Mouse (Mus musculus) olfactory bulb, adult 2 months (tissue): ENCODE results near the gene Megf11. TPM values are rescaled to one million over a fixed set of nuclear protein-coding genes. Genes with fewer than 3 reads are reported as not detected.

Source experiments
- H3K27ac ChIP-seq: fragments of 200-500 bp; 2 replicates; pipeline ENCODE4 v1.5.1; 2012; ENCODE audit warnings: low read depth, low read length; ENCODE audit not compliant: insufficient read depth
- H3K4me1 ChIP-seq: fragments of 200-500 bp; 2 replicates; pipeline ENCODE4 v1.6.1; 2012; ENCODE audit warnings: low read length; ENCODE audit not compliant: control insufficient read depth, insufficient read depth
- H3K4me3 ChIP-seq: fragments of 200-500 bp; 2 replicates; pipeline ENCODE4 v1.5.1; 2012; ENCODE audit warnings: mild to moderate bottlenecking, low read depth, low read length, moderate library complexity; ENCODE audit not compliant: insufficient read depth
- CTCF ChIP-seq: fragments of 200-500 bp; IDR thresholded peaks from 2 replicates; pipeline ENCODE4 v1.5.1; 2012; ENCODE audit warnings: low read depth, mild to moderate bottlenecking, low read length, moderate library complexity; ENCODE audit not compliant: insufficient read depth
- POLR2A ChIP-seq: fragments of 200-500 bp; IDR thresholded peaks from 2 replicates; pipeline ENCODE4 v1.6.1; 2012; ENCODE audit warnings: mild to moderate bottlenecking, low read depth, low read length, moderate library complexity; ENCODE audit not compliant: insufficient read depth
- WGBS: fragments of 180-500 bp; shearing (Covaris S2); methylation state at CpG from one replicate; pipeline ENCODE4 v1.1.7; 2018; 5-methylcytosine and 5-hydroxymethylcytosine counted together
- polyA plus RNA-seq: library from polyadenylated mRNA; stranded (reverse); fragments of >200 nt; gene quantifications from 2 replicates; pipeline ENCODE4 v1.2.4, GENCODE M21; 2012; ENCODE audit warnings: low replicate concordance; ENCODE audit not compliant: missing spikeins, insufficient read depth, insufficient read length

Megf11 gene
- polyA plus RNA-seq, 1 experiment: not detected

DNA sequence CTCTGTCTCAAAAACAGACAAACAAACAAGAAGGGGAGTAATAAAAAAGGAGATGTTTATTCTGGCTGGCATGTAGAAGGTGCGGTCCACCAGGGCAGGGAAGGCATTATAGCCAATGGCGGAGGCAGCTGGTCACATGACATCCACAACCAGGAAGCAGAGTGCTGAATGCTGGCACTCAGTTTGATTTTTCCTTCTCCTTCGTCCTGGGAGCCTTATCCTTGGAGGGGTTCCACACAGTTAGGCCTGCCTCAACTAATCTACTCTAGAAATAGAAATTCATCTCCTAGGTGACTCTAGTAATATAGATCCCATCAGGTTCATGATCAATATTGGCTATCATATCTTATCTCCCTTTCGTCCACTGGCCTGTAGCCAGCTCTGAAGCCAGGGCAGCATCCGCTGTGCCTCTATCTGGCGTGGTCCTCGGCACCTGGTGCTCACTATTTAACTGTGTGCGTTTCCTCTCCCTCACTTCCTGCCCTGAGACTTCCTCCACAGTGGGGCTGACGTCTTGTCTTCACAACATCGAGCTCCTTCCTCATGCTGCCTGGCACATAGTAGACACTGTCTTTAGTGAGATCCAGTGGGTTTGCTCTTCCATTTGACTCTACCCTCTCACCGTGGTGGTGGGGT lies 171.8 kb downstream of the Megf11 start:
- 88% methylated on average over 11 of the region's 11 CpGs for WGBS
- Histone ChIP-seq H3K4me3 (no peak overlapping the region), H3K4me1 (no peaks in the 10 kb centered on the region; the same call in 1 of the 2 replicates), H3K27ac (no peak overlapping the region)
- no peak for TF ChIP-seq CTCF
- TF ChIP-seq POLR2A: no peak

DNA sequence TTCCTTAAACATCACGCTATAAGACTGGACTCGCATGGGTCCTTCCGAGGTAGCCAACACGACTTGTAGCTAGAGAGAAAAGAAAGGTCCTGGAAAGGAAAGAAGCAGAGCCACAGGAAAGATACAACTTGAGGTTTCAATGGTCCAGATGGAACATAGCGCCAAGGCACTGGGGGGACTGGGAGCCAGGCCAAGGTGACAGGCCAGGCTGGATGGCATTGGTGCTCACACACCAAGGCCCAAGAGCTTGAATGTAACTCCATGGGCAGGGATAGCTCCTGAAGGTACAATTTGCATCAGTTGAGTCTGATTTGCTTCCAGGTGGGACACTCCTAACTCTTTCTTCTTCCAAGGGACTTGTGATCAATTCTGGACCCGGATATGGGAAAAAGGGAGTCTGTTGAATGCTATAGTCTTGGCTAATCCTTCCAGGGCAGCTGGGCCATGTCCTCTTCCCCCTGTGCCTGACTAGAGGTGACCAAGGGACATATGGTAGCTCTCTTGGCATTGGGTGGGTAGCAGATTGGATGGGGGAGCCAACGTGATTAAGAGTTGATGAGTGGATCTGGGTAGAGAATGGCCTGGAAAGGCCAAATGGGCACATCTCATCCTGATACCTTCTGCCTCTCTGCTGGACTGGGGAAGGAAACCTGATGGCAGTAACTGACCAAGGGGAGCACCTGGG lies 172.6 kb downstream of the Megf11 start:
- H3K4me3 ChIP-seq: no peak overlapping the region
- H3K27ac ChIP-seq: no peak overlapping the region
- no peak for TF ChIP-seq POLR2A
- no peak for TF ChIP-seq CTCF
- 97% methylated on average over 7 of the region's 7 CpGs for WGBS
- no peaks in the 10 kb centered on the region; the same call in 1 of the 2 replicates for H3K4me1 ChIP-seq

DNA sequence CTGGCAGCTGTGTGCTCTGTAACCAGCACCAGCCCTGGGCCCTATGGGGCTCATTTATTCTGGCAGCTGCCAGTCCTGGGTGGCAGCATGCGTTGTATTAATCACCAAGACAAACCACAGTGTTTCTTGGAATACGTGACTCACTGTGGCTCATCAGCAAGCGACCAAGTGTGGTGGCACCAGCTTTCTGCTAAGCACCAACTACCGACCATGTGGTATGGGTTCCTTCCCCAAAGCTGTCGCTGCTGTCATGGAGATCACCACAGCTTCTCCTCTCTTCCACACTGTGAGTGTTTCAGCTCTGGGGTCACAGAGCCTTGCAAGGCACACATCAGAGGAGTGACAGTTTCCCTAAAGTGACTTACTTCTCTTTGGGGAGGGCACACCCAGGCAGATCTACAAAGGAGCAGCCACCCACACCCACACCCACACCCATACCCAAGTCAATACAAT lies 178.9 kb downstream of the Megf11 start:
- Histone ChIP-seq H3K27ac (no peak overlapping the region), H3K4me3 (no peak overlapping the region), H3K4me1 (no peaks in the 10 kb centered on the region)
- TF ChIP-seq CTCF (no peak), POLR2A (no peak)
- WGBS: 67% methylated on average over 5 of the region's 5 CpGs

DNA sequence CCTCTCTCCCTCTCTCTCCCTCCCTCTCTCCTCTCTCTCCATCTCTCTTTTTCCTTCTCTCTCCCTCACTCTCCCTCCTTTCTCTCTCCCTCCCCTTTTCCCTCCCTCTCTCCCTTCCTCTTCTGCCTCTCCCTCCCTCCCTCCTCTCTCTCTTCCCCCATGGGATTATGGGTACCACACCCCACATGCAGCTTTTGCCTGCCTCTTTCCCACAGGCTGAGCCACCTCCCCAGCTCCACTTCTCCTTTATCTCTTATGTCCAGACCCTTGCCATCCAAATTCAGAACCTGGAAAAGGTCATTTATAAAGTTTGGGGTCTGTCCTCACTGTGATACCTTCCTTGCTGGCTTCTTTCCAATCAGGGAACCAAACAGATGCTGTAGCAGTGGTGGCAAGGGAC lies 180.5 kb downstream of the Megf11 start:
- Histone ChIP-seq H3K4me3 (no peak overlapping the region), H3K27ac (no peak overlapping the region), H3K4me1 (no peaks in the 10 kb centered on the region)
- TF ChIP-seq CTCF (no peak), POLR2A (no peak)

DNA sequence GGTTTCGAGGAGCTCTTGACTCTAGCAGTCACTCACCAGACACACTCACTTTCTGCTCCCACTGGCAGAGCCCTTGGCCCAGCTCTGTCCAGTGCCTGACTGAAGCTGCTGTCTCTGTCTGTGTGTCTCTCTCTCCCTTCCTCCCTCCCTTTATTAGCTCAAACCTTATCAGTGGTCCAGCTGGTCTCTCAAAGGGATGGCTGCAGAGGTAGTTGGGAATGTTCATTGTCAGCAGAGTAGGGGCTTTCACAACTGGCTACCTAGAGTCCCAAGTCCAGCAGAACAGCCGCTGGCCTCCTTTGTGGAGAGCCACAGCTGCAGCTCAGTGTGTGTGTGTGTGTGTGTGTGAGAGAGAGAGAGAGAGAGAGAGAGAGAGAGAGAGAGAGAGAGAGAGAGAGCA lies 180.9 kb downstream of the Megf11 start:
- H3K27ac ChIP-seq: no peak overlapping the region
- no peak overlapping the region for H3K4me3 ChIP-seq
- WGBS: 92% methylated on average over 2 of the region's 2 CpGs
- TF ChIP-seq CTCF: no peak
- TF ChIP-seq POLR2A: no peak
- no peaks in the 10 kb centered on the region for H3K4me1 ChIP-seq

DNA sequence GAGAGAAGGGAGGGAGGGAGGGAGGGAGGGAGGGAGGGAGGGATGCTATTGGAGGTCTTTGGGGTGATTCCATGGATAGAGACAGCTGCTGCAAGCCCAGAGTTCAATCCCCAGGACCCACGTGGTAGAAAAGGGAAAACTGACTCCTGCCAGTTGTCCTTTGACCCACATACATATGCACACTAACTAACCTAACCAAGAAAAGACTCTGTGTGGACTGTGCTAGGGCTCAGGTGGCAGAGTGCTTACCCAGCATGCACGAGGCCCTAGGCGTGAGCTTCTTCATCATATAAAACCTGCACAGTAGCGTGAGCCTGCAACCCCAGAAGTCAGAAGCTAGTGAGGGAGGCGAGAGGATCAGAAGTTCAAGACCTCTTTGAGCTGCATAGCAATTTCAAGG lies 182.1 kb downstream of the Megf11 start:
- H3K4me3 ChIP-seq: no peak overlapping the region
- no peak overlapping the region for H3K27ac ChIP-seq
- WGBS: 90% methylated on average over 5 of the region's 5 CpGs
- TF ChIP-seq CTCF: no peak
- no peak for TF ChIP-seq POLR2A
- peaks cover 2% of the 10 kb centered on the region; the same call in 1 of the 2 replicates for H3K4me1 ChIP-seq

DNA sequence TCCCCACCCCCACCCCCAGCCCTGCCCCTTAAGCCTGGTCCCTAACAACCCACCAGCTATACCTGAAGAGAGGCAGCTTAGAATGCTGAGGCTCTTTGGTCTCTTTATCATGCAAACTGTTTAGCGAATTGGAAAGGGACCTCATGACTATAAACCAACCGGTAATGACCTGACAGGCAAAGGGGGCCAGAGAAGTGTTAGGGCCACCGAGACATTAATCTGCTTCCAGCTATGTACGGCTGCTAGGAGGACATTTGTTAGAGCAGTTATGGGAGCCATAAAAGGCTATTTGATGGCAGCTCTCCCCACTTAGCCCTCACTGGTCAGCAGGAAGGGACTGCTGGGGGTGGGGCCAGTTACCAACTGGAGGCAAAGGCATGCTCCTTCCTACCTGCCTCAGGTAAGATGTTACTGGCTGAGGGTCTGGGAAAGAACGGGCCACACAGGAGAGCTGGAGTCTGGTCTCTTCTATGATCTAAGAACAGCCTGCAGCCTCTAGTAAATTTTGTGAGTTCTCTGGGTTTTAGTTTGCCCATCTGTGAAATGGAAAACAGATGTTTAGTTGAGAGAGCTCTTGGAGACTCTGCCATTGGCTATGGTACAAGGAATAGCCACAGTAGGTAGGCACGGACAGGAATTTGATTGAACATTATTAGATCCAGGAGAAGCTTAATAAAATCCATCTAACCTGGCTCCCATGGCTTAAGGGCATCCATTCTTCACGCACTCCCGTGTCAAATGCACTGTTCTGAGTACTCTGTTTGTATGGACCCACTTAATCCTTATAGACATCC lies 183.2 kb downstream of the Megf11 start:
- Histone ChIP-seq H3K4me3 (no peak overlapping the region), H3K27ac (no peak overlapping the region), H3K4me1 (peaks cover 4% of the 10 kb centered on the region; the same call in 1 of the 2 replicates)
- 71% methylated on average over 8 of the region's 8 CpGs for WGBS
- no peak for TF ChIP-seq POLR2A
- no peak for TF ChIP-seq CTCF

DNA sequence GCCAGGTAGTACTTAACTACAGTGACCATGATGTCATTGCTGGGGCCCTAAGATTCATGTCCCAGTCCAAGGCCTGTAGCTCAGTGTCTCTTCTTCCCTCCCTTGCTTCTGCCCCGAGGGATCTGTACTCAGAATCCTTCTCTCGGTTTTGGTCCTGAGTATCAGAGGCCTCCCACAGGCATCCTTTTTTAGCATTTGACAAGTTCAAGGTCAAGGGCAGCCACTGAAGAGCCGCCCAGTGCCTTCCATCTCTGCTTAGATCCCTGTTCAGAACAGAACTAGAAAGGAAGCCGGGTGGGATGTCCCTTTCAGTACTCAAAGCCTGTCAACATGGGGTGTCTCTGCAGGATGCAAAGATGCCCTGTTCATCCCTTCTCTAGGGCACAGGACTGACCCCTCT lies 185.0 kb downstream of the Megf11 start:
- WGBS: 87% methylated on average over 4 of the region's 4 CpGs
- Histone ChIP-seq H3K27ac (no peak overlapping the region), H3K4me1 (peaks cover 4% of the 10 kb centered on the region; the same call in 1 of the 2 replicates), H3K4me3 (no peak overlapping the region)
- TF ChIP-seq POLR2A: no peak
- no peak for TF ChIP-seq CTCF

DNA sequence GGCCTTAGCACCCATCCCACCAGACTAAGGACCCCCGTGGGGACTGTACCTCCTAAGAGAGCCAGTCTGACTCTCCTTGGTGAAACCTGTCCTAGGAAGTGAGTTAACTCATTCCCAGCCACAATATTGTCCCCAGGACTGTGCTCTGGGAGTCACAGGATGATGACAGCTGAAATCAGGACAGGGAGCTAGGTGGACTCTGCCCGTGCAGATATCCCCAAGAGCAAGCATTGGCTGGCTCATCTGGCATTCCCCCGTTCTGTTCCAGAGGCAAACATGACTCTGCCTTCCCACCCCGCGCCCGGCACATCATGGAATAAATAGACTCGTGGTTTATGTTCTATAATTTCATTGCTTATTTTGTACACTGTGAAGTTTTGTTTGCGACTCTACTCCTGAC lies 185.7 kb downstream of the Megf11 start:
- Histone ChIP-seq H3K27ac (no peak overlapping the region), H3K4me1 (peaks cover 4% of the 10 kb centered on the region; the same call in 1 of the 2 replicates), H3K4me3 (no peak overlapping the region)
- TF ChIP-seq POLR2A (no peak), CTCF (no peak)
- 96% methylated on average over 8 of the region's 8 CpGs for WGBS
